Mouse (Mus musculus) kidney, postnatal 10 days (tissue): ENCODE results near the gene Cldn15.

Experiments used
- DNase-seq: peaks from one replicate; pipeline ENCODE4 v3.0.0; 2021; ENCODE audit warnings: mixed read lengths

Gene Cldn15

DNA sequence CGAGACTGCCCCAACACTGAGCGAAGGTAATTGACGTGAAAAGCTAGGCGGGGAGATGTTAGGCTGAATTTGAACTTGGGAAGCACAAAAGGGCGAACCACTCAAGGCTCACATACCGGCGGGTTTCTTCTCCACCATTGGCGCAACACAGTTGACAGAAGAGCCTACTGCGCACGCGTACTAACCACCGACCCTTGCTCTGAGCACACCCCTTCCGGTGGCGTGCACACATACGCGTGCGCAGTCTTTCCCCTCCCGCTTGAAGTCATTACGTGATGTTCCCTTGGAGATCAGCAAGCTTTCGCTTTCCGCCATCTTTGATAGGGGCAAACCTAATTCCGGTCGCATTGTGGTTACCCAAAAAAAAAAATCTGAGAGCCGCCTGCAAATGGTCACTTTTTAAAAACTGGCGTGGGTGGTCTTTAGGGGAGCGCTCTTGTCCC is 20.3 kb downstream of the Cldn15 start, which contains the start of gene Plod3:
Gene Plod3 (plus strand): TSS at position 325 of the 443 bp plus-strand sequence.
- DNase-seq = peak; percentile 98

- DNase-seq = peak; percentile 87
Observed at GRCm38 (mm10) chr5:136987138-136987933, 20.9 kb downstream of the Cldn15 start.

- no peak for DNase-seq
Observed at GRCm38 (mm10) chr5:136987934-136988271, 21.5 kb downstream of the Cldn15 start, which contains the start of gene Znhit1. Znhit1 (minus strand) TSS chr5:136988021.

GRCm38 (mm10) chr5:136988420-136988819 is 22.0 kb downstream of the Cldn15 start:
- peak; percentile 60 for DNase-seq

DNA sequence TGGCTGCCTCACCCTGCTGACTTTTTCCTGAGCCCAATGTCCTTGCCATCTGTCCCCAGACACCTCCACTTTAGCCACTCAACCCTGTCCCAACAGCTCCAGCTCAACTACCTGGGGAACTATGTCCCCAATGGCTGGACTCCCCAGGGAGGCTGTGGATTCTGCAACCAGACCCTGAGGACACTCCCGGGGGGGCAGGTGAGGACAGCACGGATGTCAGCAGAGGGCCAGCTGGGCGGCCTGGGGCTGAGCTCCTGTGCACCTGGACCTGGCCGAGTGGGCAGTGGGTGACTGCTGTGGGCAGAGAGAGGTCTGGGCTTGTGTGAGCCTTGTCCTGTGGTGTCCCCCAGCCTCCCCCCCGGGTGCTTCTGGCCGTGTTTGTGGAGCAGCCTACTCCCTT is 23.4 kb downstream of the Cldn15 start:
- DNase-seq = no peak

GRCm38 (mm10) chr5:136999449-136999848 is 33.0 kb downstream of the Cldn15 start:
- DNase-seq = no peak

GRCm38 (mm10) chr5:137000612-137001011 is 34.2 kb downstream of the Cldn15 start:
- no peak for DNase-seq

DNA sequence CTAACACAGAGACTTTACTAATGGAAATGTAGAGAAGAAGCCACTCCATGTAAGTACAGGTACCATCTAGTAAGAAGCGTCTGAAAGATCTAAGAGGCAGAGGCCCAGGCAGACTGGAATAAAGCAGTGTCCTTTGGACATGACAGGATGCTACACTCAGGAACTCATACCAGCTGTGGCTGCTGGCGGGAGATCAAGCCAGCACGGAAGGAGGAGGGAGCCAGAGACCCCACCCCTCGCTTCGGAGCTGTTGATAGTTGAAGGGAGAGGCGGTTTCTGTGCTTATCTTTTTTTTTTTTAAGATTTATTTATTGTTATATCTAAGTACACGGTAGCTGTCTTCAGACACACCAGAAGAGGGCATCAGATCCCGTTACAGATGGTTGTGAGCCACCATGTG is 40.9 kb downstream of the Cldn15 start:
- DNase-seq = peak; percentile 74

DNA sequence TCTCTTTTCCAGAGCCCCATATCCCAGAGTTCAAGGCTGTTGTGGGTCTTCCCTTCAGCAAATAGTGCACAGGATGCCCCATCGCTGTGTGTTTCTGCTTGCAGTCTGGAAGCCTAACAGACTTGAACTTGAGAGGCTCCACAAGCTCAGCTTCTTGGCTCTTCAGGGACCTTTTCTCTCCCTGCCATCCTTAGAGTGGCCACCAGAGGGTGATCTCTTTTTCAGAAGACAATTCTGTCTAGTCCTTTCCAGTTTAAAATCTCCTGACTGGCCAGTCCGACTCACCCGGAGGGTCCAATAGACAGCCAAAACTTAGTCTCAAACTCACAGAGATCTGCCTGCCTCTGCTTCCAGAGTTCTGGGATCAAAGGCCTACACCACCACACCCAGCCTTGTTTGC is 43.6 kb downstream of the Cldn15 start:
- peak; percentile 82 for DNase-seq

GRCm38 (mm10) chr5:137012401-137012950 is 46.1 kb downstream of the Cldn15 start:
- DNase-seq = no peak

GRCm38 (mm10) chr5:137015913-137016312 is 49.5 kb downstream of the Cldn15 start:
- no peak for DNase-seq

DNA sequence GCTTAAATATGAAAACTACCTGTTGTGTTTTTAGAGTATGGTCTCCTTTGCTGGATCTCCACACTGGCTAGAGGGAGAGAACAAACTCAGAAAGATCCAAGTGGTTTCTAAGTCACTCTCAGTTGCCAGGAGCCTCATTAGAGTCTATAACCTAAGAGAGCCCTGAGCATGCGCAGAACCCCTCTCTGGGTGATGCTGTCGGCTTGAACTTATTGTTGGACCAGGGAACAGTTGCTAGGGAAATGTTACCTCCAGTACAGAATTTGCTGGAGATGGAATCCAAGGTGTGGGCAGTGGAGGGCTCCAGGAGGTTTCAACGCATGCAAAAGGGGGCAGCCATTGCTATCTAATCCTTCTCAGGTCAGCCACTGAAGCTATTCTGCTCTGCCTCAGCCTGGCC is 57.9 kb downstream of the Cldn15 start:
- no peak for DNase-seq

DNA sequence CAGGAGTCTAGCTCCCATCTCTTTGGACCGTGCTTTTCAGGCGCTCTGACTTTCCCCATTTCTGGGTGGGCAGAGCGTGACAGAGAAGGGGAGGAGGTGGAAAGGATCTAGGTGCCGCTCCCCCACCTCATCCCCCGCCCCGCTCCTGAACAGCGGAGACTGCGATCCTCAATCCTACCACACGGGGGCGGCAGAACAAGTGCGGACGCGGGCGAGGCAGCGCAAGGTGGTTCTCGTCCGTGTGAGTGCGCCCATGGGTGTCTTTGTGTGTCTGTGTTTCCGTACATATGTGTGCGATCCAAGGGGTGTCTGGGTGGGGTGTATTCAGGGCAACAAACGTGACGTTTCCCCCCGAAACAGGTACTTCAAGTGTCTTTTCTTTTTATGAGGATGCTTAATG is 58.7 kb downstream of the Cldn15 start:
- DNase-seq = peak; percentile 89
